Mouse (Mus musculus): Measurements from ENCODE around the gene Rpl38. TPM values are rescaled to one million over a fixed set of nuclear protein-coding genes. Genes with fewer than 3 reads are reported as not detected.

Rpl38 gene
- 1,000 to 10,000 TPM; 1,092 to 1,268 TPM for total RNA-seq (2021)
- long read RNA-seq, experiment 1, transcript Rpl38-204 (5 exons, 371 nt), result major isoform, 43 of 68 reads
- long read RNA-seq, experiment 1, transcript Rpl38-201 (5 exons, 364 nt), result minor isoform, 22 of 68 reads
- long read RNA-seq, experiment 1, partial matches to known transcripts, result 0 of 68 reads
- long read RNA-seq, experiment 1, other reads (novel, unspliced or antisense), result 0 of 68 reads
- long read RNA-seq, experiment 2, transcript Rpl38-203 (4 exons, 457 nt), result minor isoform, 15 of 380 reads
- long read RNA-seq, experiment 2, transcript Rpl38-201 (5 exons, 364 nt), result minor isoform, 122 of 380 reads
- long read RNA-seq, experiment 2, transcript Rpl38-204 (5 exons, 371 nt), result major isoform, 222 of 380 reads
- long read RNA-seq, experiment 2, transcript Rpl38-202 (5 exons, 345 nt), result minor isoform, 17 of 380 reads
- long read RNA-seq, experiment 2, partial matches to known transcripts, result 2 of 380 reads
- long read RNA-seq, experiment 2, other reads (novel, unspliced or antisense), result 2 of 380 reads

- DNase-seq (ENCODE audit: low spot score in 2 of 2), result peak; percentile 91 to 93
Measured at GRCm38 (mm10) chr11:114668301-114668710, at the start of gene Rpl38. Gene Rpl38 (plus strand): TSS chr11:114668524.

GRCm38 (mm10) chr11:114618697-114619417 lies 49.5 kb upstream of the Rpl38 start:
- DNase-seq (ENCODE audit: low spot score in 2 of 2), result no peak

- no peak for DNase-seq (ENCODE audit: low spot score in 2 of 2)
Measured at GRCm38 (mm10) chr11:114626071-114626690, 42.1 kb upstream of the Rpl38 start.

GRCm38 (mm10) chr11:114627036-114627435 lies 41.3 kb upstream of the Rpl38 start:
- no peak for DNase-seq (ENCODE audit: low spot score in 2 of 2)

- DNase-seq (ENCODE audit: low spot score in 2 of 2), result no peak
Measured at GRCm38 (mm10) chr11:114628032-114628431, 40.3 kb upstream of the Rpl38 start.

GRCm38 (mm10) chr11:114630044-114630443 lies 38.3 kb upstream of the Rpl38 start:
- no peak for DNase-seq (ENCODE audit: low spot score in 2 of 2)

GRCm38 (mm10) chr11:114632266-114632665 lies 36.1 kb upstream of the Rpl38 start:
- DNase-seq (ENCODE audit: low spot score in 2 of 2), result no peak

GRCm38 (mm10) chr11:114636292-114636691 lies 32.0 kb upstream of the Rpl38 start:
- peak; percentile 74 to 76 for DNase-seq (ENCODE audit: low spot score in 2 of 2)

GRCm38 (mm10) chr11:114636727-114637505 lies 31.4 kb upstream of the Rpl38 start:
- no peak for DNase-seq (ENCODE audit: low spot score in 2 of 2)

- no peak for DNase-seq (ENCODE audit: low spot score in 2 of 2)
Measured at GRCm38 (mm10) chr11:114638647-114639290, 29.6 kb upstream of the Rpl38 start.

- no peak for DNase-seq (ENCODE audit: low spot score in 2 of 2)
Measured at GRCm38 (mm10) chr11:114639681-114640103, 28.6 kb upstream of the Rpl38 start.

GRCm38 (mm10) chr11:114640658-114641057 lies 27.7 kb upstream of the Rpl38 start:
- no peak for DNase-seq (ENCODE audit: low spot score in 2 of 2)

GRCm38 (mm10) chr11:114641136-114641535 lies 27.2 kb upstream of the Rpl38 start:
- no peak for DNase-seq (ENCODE audit: low spot score in 2 of 2)

- no peak for DNase-seq (ENCODE audit: low spot score in 2 of 2)
Measured at GRCm38 (mm10) chr11:114642184-114642583, 26.1 kb upstream of the Rpl38 start.

- no peak for DNase-seq (ENCODE audit: low spot score in 2 of 2)
Measured at GRCm38 (mm10) chr11:114642926-114643325, 25.4 kb upstream of the Rpl38 start.

- DNase-seq (ENCODE audit: low spot score in 2 of 2), result no peak
Measured at GRCm38 (mm10) chr11:114644122-114644521, 24.2 kb upstream of the Rpl38 start.

GRCm38 (mm10) chr11:114649510-114649909 lies 18.8 kb upstream of the Rpl38 start:
- no peak for DNase-seq (ENCODE audit: low spot score in 2 of 2)

- no peak for DNase-seq (ENCODE audit: low spot score in 2 of 2)
Measured at GRCm38 (mm10) chr11:114652531-114652930, 15.8 kb upstream of the Rpl38 start.

- no peak for DNase-seq (ENCODE audit: low spot score in 2 of 2)
Measured at GRCm38 (mm10) chr11:114653664-114654063, 14.7 kb upstream of the Rpl38 start.

GRCm38 (mm10) chr11:114654552-114654951 lies 13.8 kb upstream of the Rpl38 start:
- no peak for DNase-seq (ENCODE audit: low spot score in 2 of 2)

Data from adrenal gland, adult 18-20 months (tissue).